Mouse (Mus musculus) heart, embryonic 14.5 days (tissue): ENCODE results near the gene Slc10a2. TPM values are rescaled to one million over a fixed set of nuclear protein-coding genes. Genes with fewer than 3 reads are reported as not detected.
"Not testable (repeated sequence)": the region's sequence is repeated elsewhere in the genome, so short reads cannot be mapped to it uniquely, and the experiment has no call there.

Experiments
- ATAC-seq: fragments of 200-750 bp; cut with Nextera tagmentation; 2 replicates; pipeline ENCODE4 v1.8.0; 2017; ENCODE audit warnings: low read depth, moderate TSS enrichment; ENCODE audit not compliant: insufficient number of reproducible peaks, insufficient read depth, low FRiP score
- H3K27ac ChIP-seq, 2 experiments: fragments of 200-500 bp in 1 of 2; fragments of 300-500 bp in 1 of 2; sonication (generic) in 1 of 2; replicated peaks in 1 of 2; 2 replicates each; pipeline ENCODE4 v1.5.1; 2012 to 2014; ENCODE audit warnings: low read depth in 2 of 2, low read length in 2 of 2, control low read depth in 1 of 2, mild to moderate bottlenecking in 1 of 2, mixed read lengths in 1 of 2; ENCODE audit not compliant: control insufficient read depth in 1 of 2, insufficient read depth in 1 of 2
- H3K27me3 ChIP-seq: fragments of 300-500 bp; sonication (generic); 2 replicates; pipeline ENCODE4 v1.6.1; 2014; ENCODE audit warnings: mild to moderate bottlenecking, low read length, control low read depth; ENCODE audit not compliant: control insufficient read depth, insufficient read depth
- H3K36me3 ChIP-seq: fragments of 300-500 bp; sonication (generic); 2 replicates; pipeline ENCODE4 v1.6.1; 2014; ENCODE audit warnings: mild to moderate bottlenecking, control low read depth, low read length, mixed read lengths; ENCODE audit not compliant: control insufficient read depth, insufficient read depth
- H3K4me1 ChIP-seq, 2 experiments: fragments of 200-500 bp in 1 of 2; fragments of 300-500 bp in 1 of 2; sonication (generic) in 1 of 2; 2 replicates each; pipeline ENCODE4 v1.6.1; 2012 to 2014; ENCODE audit warnings: low read length in 2 of 2, control low read depth in 1 of 2, mixed read lengths in 1 of 2; ENCODE audit not compliant: control insufficient read depth in 2 of 2, insufficient read depth in 2 of 2
- H3K4me2 ChIP-seq: fragments of 300-500 bp; sonication (generic); 2 replicates; pipeline ENCODE4 v1.6.1; 2014; ENCODE audit warnings: mild to moderate bottlenecking, low read length
- H3K4me3 ChIP-seq, 2 experiments: fragments of 200-500 bp in 1 of 2; fragments of 300-500 bp in 1 of 2; sonication (generic) in 1 of 2; 2 replicates each; pipeline ENCODE4 v1.5.1; 2012 to 2014; ENCODE audit warnings: low read length in 2 of 2, mild to moderate bottlenecking in 2 of 2, control low read depth in 1 of 2, low read depth in 1 of 2, moderate library complexity in 1 of 2; ENCODE audit not compliant: control insufficient read depth in 1 of 2, insufficient read depth in 1 of 2
- H3K9ac ChIP-seq: fragments of 300-500 bp; sonication (generic); 2 replicates; pipeline ENCODE4 v1.6.1; 2014; ENCODE audit warnings: mild to moderate bottlenecking, low read length
- H3K9me3 ChIP-seq: fragments of 300-500 bp; sonication (generic); 2 replicates; pipeline ENCODE4 v1.6.1; 2016; ENCODE audit warnings: low read length, control low read depth; ENCODE audit not compliant: control insufficient read depth
- WGBS: fragments of 180-500 bp; shearing (Covaris S2); extraction: QIAGEN DNeasy Blood & Tissue Kit; methylation state at CpG from one replicate; pipeline ENCODE4 v1.1.7; 2014; 5-methylcytosine and 5-hydroxymethylcytosine counted together
- polyA plus RNA-seq: library from polyadenylated mRNA; unstranded; fragments of >200 nt; fragmentation: Nextera tagmentation; extraction: Ambion mirVana; gene quantifications from 2 replicates; pipeline ENCODE4 v1.2.1, GENCODE M21; 2014

Slc10a2 gene
- polyA plus RNA-seq, result not detected in 2 replicates

- H3K4me1 ChIP-seq, result no peaks in the 10 kb centered on the region
- H3K27ac ChIP-seq, result no peak within 1 kb of the TSS
- H3K27me3 ChIP-seq, result no peaks in the 10 kb centered on the region
- H3K36me3 ChIP-seq, result no peaks in the 10 kb centered on the region
- H3K9ac ChIP-seq, result no peak within 1 kb of the TSS
- 49% methylated on average over 5 of the region's 5 CpGs for WGBS
- no peaks in the 10 kb centered on the region for H3K9me3 ChIP-seq
- no peak within 1 kb of the TSS for H3K4me3 ChIP-seq
- no peak for ATAC-seq
- H3K4me2 ChIP-seq, result no peak within 1 kb of the TSS
Observed at GRCm38 (mm10) chr8:5105186-5105585, at the start of gene Slc10a2. Slc10a2 (minus strand) TSS chr8:5105351.

- H3K4me2 ChIP-seq, result no peak overlapping the region
- H3K4me3 ChIP-seq, result no peak overlapping the region
- WGBS, result 55% methylated on average over 2 of the region's 2 CpGs
- no peak overlapping the region for H3K9ac ChIP-seq
- H3K27me3 ChIP-seq, result no peaks in the 10 kb centered on the region
- H3K36me3 ChIP-seq, result no peaks in the 10 kb centered on the region
- no peak for ATAC-seq
- no peaks in the 10 kb centered on the region for H3K9me3 ChIP-seq
- no peaks in the 10 kb centered on the region for H3K4me1 ChIP-seq
- no peak overlapping the region for H3K27ac ChIP-seq
Observed at GRCm38 (mm10) chr8:5129322-5129829, 24.2 kb upstream of the Slc10a2 start.

- Histone ChIP-seq H3K27ac (no peak overlapping the region), H3K4me2 (no peak overlapping the region), H3K27me3 (no peaks in the 10 kb centered on the region), H3K4me1 (no peaks in the 10 kb centered on the region), H3K9me3 (no peaks in the 10 kb centered on the region), H3K4me3 (no peak overlapping the region), H3K9ac (no peak overlapping the region), H3K36me3 (no peaks in the 10 kb centered on the region)
- ATAC-seq, result no peak
- 58% methylated on average over 5 of the region's 5 CpGs for WGBS
Observed at GRCm38 (mm10) chr8:5106855-5107254, 1.7 kb upstream of the Slc10a2 start.

GRCm38 (mm10) chr8:5095392-5095791, 9.8 kb downstream of the Slc10a2 start:
- Histone ChIP-seq H3K4me2 (no peak overlapping the region), H3K4me3 (no peak overlapping the region), H3K9me3 (no peaks in the 10 kb centered on the region), H3K9ac (no peak overlapping the region), H3K27me3 (no peaks in the 10 kb centered on the region), H3K27ac (no peak overlapping the region), H3K4me1 (no peaks in the 10 kb centered on the region), H3K36me3 (no peaks in the 10 kb centered on the region)
- WGBS, result 79% methylated on average over 4 of the region's 4 CpGs
- no peak for ATAC-seq

- not testable (repeated sequence) for ATAC-seq
Observed at GRCm38 (mm10) chr8:5093991-5094390, 11.2 kb downstream of the Slc10a2 start.

GRCm38 (mm10) chr8:5073654-5074293, 31.4 kb downstream of the Slc10a2 start:
- H3K36me3 ChIP-seq, result no peaks in the 10 kb centered on the region
- 80% methylated on average over 3 of the region's 3 CpGs for WGBS
- no peak overlapping the region for H3K9ac ChIP-seq

More at GRCm38 (mm10) chr8:5093991-5094390, 11.2 kb downstream of the Slc10a2 start:
- not testable (repeated sequence) for H3K9me3 ChIP-seq, H3K4me3 ChIP-seq, H3K36me3 ChIP-seq, H3K27me3 ChIP-seq, H3K4me1 ChIP-seq, H3K9ac ChIP-seq, H3K27ac ChIP-seq, H3K4me2 ChIP-seq

GRCm38 (mm10) chr8:5058888-5059287, 46.3 kb downstream of the Slc10a2 start:
- H3K27ac ChIP-seq, result no peak overlapping the region
- no peaks in the 10 kb centered on the region for H3K27me3 ChIP-seq
- H3K9me3 ChIP-seq, result no peaks in the 10 kb centered on the region
- no peak overlapping the region for H3K4me3 ChIP-seq
- no peaks in the 10 kb centered on the region for H3K36me3 ChIP-seq
- ATAC-seq, result no peak
- no peak overlapping the region for H3K9ac ChIP-seq
- WGBS, result 82% methylated on average over 1 of the region's 1 CpGs
- no peak overlapping the region for H3K4me2 ChIP-seq
- H3K4me1 ChIP-seq, result no peaks in the 10 kb centered on the region

More at GRCm38 (mm10) chr8:5073654-5074293, 31.4 kb downstream of the Slc10a2 start:
- Histone ChIP-seq H3K4me2 (no peak overlapping the region), H3K27me3 (no peaks in the 10 kb centered on the region), H3K4me1 (no peaks in the 10 kb centered on the region), H3K27ac (no peak overlapping the region), H3K4me3 (no peak overlapping the region), H3K9me3 (no peaks in the 10 kb centered on the region)
- no peak for ATAC-seq
